Mouse (Mus musculus) G1E (cell line): ENCODE measurements around the gene Slc8b1. TPM values are rescaled to one million over a fixed set of nuclear protein-coding genes. Genes with fewer than 3 reads are reported as not detected.

Experiments
- ATAC-seq: 2 replicates; pipeline ENCODE4 v1.8.0; 2016; ENCODE audit warnings: mild to moderate bottlenecking; ENCODE audit not compliant: insufficient number of reproducible peaks, poor library complexity, low FRiP score, severe bottlenecking; ENCODE audit errors: extremely low read depth
- DNase-seq: peaks from one replicate; pipeline ENCODE4 v3.0.0; 2012; ENCODE audit warnings: low spot score
- H3K27me3 ChIP-seq: 2 replicates; pipeline ENCODE4 v1.6.1; 2012; ENCODE audit warnings: mild to moderate bottlenecking, low read length, inconsistent platforms; ENCODE audit not compliant: insufficient read depth
- H3K36me3 ChIP-seq: replicated peaks from 2 replicates; pipeline ENCODE3; 2012; ENCODE audit warnings: mild to moderate bottlenecking, inconsistent platforms
- H3K4me1 ChIP-seq: 2 replicates; pipeline ENCODE4 v1.6.1; 2012; ENCODE audit warnings: low read depth, low read length, inconsistent platforms, mixed read lengths; ENCODE audit not compliant: insufficient read depth
- H3K4me3 ChIP-seq: 2 replicates; pipeline ENCODE4 v1.5.1; 2012; ENCODE audit warnings: low read depth, mild to moderate bottlenecking, inconsistent platforms, low read length, moderate library complexity, mixed read lengths
- H3K9me3 ChIP-seq: replicated peaks from 2 replicates; pipeline ENCODE4 v1.6.1; 2012; ENCODE audit warnings: inconsistent platforms
- CTCF ChIP-seq: IDR thresholded peaks from 2 replicates; pipeline ENCODE4 v1.5.1; 2012; ENCODE audit warnings: low read depth, low read length, inconsistent platforms, mixed read lengths
- GATA1 ChIP-seq: IDR thresholded peaks from 2 replicates; pipeline ENCODE4 v1.6.1; 2012; ENCODE audit warnings: borderline replicate concordance, low read length, inconsistent platforms, mixed read lengths
- GATA2 ChIP-seq: IDR thresholded peaks from 2 replicates; pipeline ENCODE4 v1.6.1; 2012; ENCODE audit warnings: low read depth, low read length, inconsistent platforms, borderline replicate concordance
- POLR2AphosphoS5 ChIP-seq: IDR thresholded peaks from 2 replicates; pipeline ENCODE4 v1.6.1; 2012; ENCODE audit warnings: low read depth, low read length, inconsistent platforms; ENCODE audit not compliant: insufficient replicate concordance
- TAL1 ChIP-seq: conservative IDR thresholded peaks from 2 replicates; pipeline ENCODE4 v1.6.1; 2012; ENCODE audit warnings: low read depth, low read length, inconsistent platforms, mixed read lengths
- polyA plus RNA-seq: library from polyadenylated mRNA; stranded (reverse); fragments of >175 nt; gene quantifications from 2 replicates; pipeline ENCODE4 v1.2.3, GENCODE M21; 2012
- total RNA-seq, 2 experiments: library from RNA; stranded (forward) in 1 of 2; stranded (reverse) in 1 of 2; fragments of 200-1000 nt in 1 of 2; fragments of >200 nt in 1 of 2; fragmentation: Nextera tagmentation in 1 of 2; gene quantifications; 2 replicates each; pipeline ENCODE4 v1.2.3; 2014 to 2017

The Slc8b1 gene
- total and polyA plus RNA-seq, 3 experiments = 3.4 to 5.3 (median 3.7) TPM

- ATAC-seq = no peak
- Histone ChIP-seq H3K36me3 (peaks cover 38% of the 10 kb centered on the region), H3K27me3 (peaks cover 6% of the 10 kb centered on the region), H3K4me1 (peaks cover 29% of the 10 kb centered on the region), H3K9me3 (no peaks in the 10 kb centered on the region), H3K4me3 (peak overlapping the region; percentile 97; the same call in 1 of the 2 replicates)
- DNase-seq = no peak
- no peak for TF ChIP-seq GATA2
- no peak for TF ChIP-seq POLR2AphosphoS5
- TF ChIP-seq GATA1 = no peak
- TF ChIP-seq CTCF = no peak
Measured at GRCm38 (mm10) chr5:120502147-120502621, 8.8 kb upstream of the Slc8b1 start.

GRCm38 (mm10) chr5:120502675-120503143 is 8.3 kb upstream of the Slc8b1 start:
- TF ChIP-seq CTCF (no peak), GATA2 (no peak), GATA1 (no peak), POLR2AphosphoS5 (no peak), TAL1 (no peak)
- DNase-seq (no peak), ATAC-seq (no peak)
- peaks cover 9% of the 10 kb centered on the region for H3K27me3 ChIP-seq
- no peaks in the 10 kb centered on the region for H3K9me3 ChIP-seq
- peaks cover 33% of the 10 kb centered on the region for H3K36me3 ChIP-seq
- H3K4me1 ChIP-seq = peaks cover 29% of the 10 kb centered on the region
- peak overlapping the region; percentile 97 for H3K4me3 ChIP-seq

GRCm38 (mm10) chr5:120503144-120503795 is 7.7 kb upstream of the Slc8b1 start, which contains the start of gene Plbd2:
Plbd2 (minus strand) TSS chr5:120503625.
- DNase-seq (peak; percentile 78), ATAC-seq (peak; percentile 42; the same call in 1 of the 2 replicates)
- peak within 1 kb of the TSS; percentile 97 for H3K4me3 ChIP-seq
- H3K4me1 ChIP-seq = peaks cover 29% of the 10 kb centered on the region
- TF ChIP-seq GATA1 (no peak), CTCF (no peak), TAL1 (no peak), GATA2 (no peak), POLR2AphosphoS5 (no peak)
- peaks cover 28% of the 10 kb centered on the region for H3K36me3 ChIP-seq
- H3K9me3 ChIP-seq = no peaks in the 10 kb centered on the region
- peaks cover 9% of the 10 kb centered on the region for H3K27me3 ChIP-seq

- peak; percentile 42; the same call in 1 of the 2 replicates for ATAC-seq
- TF ChIP-seq CTCF = peak; percentile 78
- no peak for TF ChIP-seq GATA2
- Histone ChIP-seq H3K4me1 (peaks cover 26% of the 10 kb centered on the region), H3K9me3 (peaks cover 3% of the 10 kb centered on the region), H3K4me3 (no peak overlapping the region), H3K36me3 (peaks cover 12% of the 10 kb centered on the region), H3K27me3 (peaks cover 19% of the 10 kb centered on the region)
- DNase-seq = peak; percentile 48
Measured at GRCm38 (mm10) chr5:120505368-120505767, 5.6 kb upstream of the Slc8b1 start.

- no peak for DNase-seq
- H3K4me3 ChIP-seq = no peak overlapping the region
- peaks cover 29% of the 10 kb centered on the region for H3K4me1 ChIP-seq
- TF ChIP-seq GATA1 (no peak), GATA2 (no peak), TAL1 (no peak), POLR2AphosphoS5 (no peak)
- peaks cover 19% of the 10 kb centered on the region for H3K27me3 ChIP-seq
- H3K9me3 ChIP-seq = peaks cover 3% of the 10 kb centered on the region
- H3K36me3 ChIP-seq = peaks cover 12% of the 10 kb centered on the region
- no peak for ATAC-seq
Measured at GRCm38 (mm10) chr5:120505781-120506180, 5.2 kb upstream of the Slc8b1 start.

GRCm38 (mm10) chr5:120506490-120506889 is 4.5 kb upstream of the Slc8b1 start:
- H3K36me3 ChIP-seq = peaks cover 6% of the 10 kb centered on the region
- H3K4me3 ChIP-seq = no peak overlapping the region
- H3K9me3 ChIP-seq = peaks cover 3% of the 10 kb centered on the region
- peaks cover 31% of the 10 kb centered on the region for H3K4me1 ChIP-seq
- no peak for TF ChIP-seq GATA2
- TF ChIP-seq TAL1 = no peak
- no peak for TF ChIP-seq GATA1
- TF ChIP-seq CTCF = no peak
- TF ChIP-seq POLR2AphosphoS5 = no peak
- H3K27me3 ChIP-seq = peaks cover 19% of the 10 kb centered on the region
- ATAC-seq (no peak), DNase-seq (no peak)

- H3K4me1 ChIP-seq = peaks cover 31% of the 10 kb centered on the region
- H3K36me3 ChIP-seq = no peaks in the 10 kb centered on the region
- TF ChIP-seq TAL1 (no peak), POLR2AphosphoS5 (no peak), GATA2 (no peak), CTCF (no peak), GATA1 (no peak)
Measured at GRCm38 (mm10) chr5:120507311-120507710, 3.7 kb upstream of the Slc8b1 start.

More at GRCm38 (mm10) chr5:120507311-120507710, 3.7 kb upstream of the Slc8b1 start:
- peaks cover 19% of the 10 kb centered on the region for H3K27me3 ChIP-seq
- no peak overlapping the region for H3K4me3 ChIP-seq
- ATAC-seq = no peak
- H3K9me3 ChIP-seq = peaks cover 3% of the 10 kb centered on the region
- DNase-seq = no peak
